Mouse (Mus musculus): Measurements from ENCODE around the gene Spon1. TPM values are rescaled to one million over a fixed set of nuclear protein-coding genes. Genes with fewer than 3 reads are reported as not detected.
A peak's percentile ranks its signal among the peaks of the same experiment; 100 is the strongest.

The Spon1 gene
- total and polyA plus RNA-seq, 3 experiments: 8.3 to 11.8 (median 11.5) TPM

DNA sequence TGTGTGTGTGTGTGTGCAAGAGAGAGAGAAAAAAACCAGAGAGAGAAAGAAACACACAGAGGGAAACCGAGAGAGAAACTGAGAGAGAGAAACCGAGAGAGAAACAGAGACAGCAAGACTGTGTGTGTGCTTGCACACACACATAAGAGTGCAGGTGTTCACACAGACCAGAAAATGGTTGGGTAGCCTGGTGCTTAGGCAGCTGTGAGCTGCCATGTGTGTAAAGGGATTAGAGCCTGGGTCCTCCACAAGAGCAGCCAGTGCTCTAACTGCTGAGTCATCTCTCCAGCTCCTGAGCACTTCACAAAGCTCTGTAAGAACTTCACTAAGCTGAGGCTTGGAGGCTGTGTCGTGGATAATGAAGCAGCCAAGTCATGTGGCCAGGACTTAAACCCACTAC lies 80.8 kb downstream of the Spon1 start:
- WGBS: 68% methylated on average over 3 of the region's 3 CpGs
- no peak overlapping the region for H3K4me3 ChIP-seq
- TF ChIP-seq POLR2A (IDR thresholded peaks at IDR 0.05; ENCODE audit: insufficient read depth, low read depth, low read length) (no peak), CTCF (IDR thresholded peaks at IDR 0.05) (no peak), EP300 (IDR thresholded peaks at IDR 0.05; ENCODE audit: insufficient read depth, low read depth, low read length) (no peak)
- intact Hi-C loops (cut with DNase I): no loop called here
- H3K9ac ChIP-seq (ENCODE audit: low read depth, low read length): no peak overlapping the region
- no peaks in the 10 kb centered on the region for H3K79me2 ChIP-seq (replicated peaks; ENCODE audit: control insufficient read depth, insufficient read depth, low read length)
- DNase-seq: no peak
- no peak overlapping the region for H3K27ac ChIP-seq
- no peaks in the 10 kb centered on the region for H3K36me3 ChIP-seq (ENCODE audit: control insufficient read depth, insufficient read depth, low read length)
- H3K4me1 ChIP-seq (ENCODE audit: control insufficient read depth, insufficient read depth, low read length): no peaks in the 10 kb centered on the region
- no peaks in the 10 kb centered on the region for H3K27me3 ChIP-seq (ENCODE audit: control insufficient read depth, insufficient read depth, low read length)

DNA sequence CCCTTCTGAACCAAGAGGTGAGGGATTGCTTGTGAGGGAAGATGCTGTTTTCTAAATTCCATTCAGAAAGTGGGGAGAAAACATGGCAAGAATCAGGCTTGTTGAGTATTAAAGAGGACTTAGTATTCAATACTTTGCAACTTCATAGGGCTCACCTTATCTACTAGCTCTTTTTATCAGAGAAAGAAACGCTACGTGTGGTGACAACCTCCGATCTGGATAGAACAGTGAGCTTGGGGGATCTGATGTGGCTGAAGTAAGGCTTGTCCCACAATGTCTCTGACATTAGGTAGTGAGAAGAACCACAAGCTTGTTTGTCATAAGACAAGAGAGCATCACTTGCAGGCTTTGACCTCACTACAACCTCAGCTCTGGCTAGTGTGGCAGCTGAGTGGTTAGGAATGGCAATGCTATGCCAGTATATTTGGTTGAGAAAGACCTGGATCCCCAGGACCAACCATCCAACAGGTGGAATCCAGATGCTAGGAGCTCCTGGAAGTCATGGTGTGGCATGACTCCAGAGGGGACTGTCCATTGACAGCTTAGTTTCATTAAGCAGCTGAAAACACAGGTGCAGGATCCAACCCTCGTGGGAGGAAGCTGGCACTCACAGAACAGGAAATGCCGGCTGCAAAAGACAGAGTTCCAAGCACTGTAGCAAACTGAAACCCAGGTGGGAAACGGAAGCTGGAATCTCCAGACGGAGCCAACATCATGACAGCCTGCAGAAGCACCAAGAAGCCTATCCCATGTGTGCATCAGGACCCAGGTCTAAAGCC lies 81.4 kb downstream of the Spon1 start:
- Histone ChIP-seq H3K4me3 (no peak overlapping the region), H3K79me2 (replicated peaks; ENCODE audit: control insufficient read depth, insufficient read depth, low read length) (no peaks in the 10 kb centered on the region), H3K27ac (no peak overlapping the region), H3K27me3 (ENCODE audit: control insufficient read depth, insufficient read depth, low read length) (no peaks in the 10 kb centered on the region), H3K9ac (ENCODE audit: low read depth, low read length) (no peak overlapping the region), H3K36me3 (ENCODE audit: control insufficient read depth, insufficient read depth, low read length) (no peaks in the 10 kb centered on the region), H3K4me1 (ENCODE audit: control insufficient read depth, insufficient read depth, low read length) (no peaks in the 10 kb centered on the region)
- peak in 1 of 2 experiments; percentile 6 for DNase-seq
- intact Hi-C loops (cut with DNase I): no loop called here
- TF ChIP-seq POLR2A (IDR thresholded peaks at IDR 0.05; ENCODE audit: insufficient read depth, low read depth, low read length): no peak
- no peak for TF ChIP-seq EP300 (IDR thresholded peaks at IDR 0.05; ENCODE audit: insufficient read depth, low read depth, low read length)
- no peak for TF ChIP-seq CTCF (IDR thresholded peaks at IDR 0.05)
- 52% methylated on average over 7 of the region's 7 CpGs for WGBS

DNA sequence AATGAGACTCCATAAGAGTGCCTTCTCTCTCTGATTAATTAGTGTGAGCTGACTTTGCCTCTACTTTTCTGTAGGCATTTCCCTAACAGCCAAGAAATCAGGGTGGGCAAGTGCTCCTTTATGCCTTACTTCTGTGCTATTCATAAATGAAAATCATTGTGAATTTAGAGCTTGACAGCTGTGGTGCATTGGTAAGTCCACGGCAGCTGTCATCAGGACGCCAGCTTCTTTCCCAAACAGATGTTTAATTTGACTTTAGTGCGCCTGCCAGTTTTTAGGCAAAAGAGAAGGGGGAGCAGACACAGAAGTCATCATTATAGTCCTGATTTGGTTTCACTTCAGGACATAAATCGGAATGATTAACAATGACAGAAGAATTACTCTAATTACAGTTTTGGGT lies 84.6 kb downstream of the Spon1 start:
- H3K4me3 ChIP-seq: no peak overlapping the region
- no peak overlapping the region for H3K27ac ChIP-seq
- H3K4me1 ChIP-seq (ENCODE audit: control insufficient read depth, insufficient read depth, low read length): no peaks in the 10 kb centered on the region
- no peak for TF ChIP-seq EP300 (IDR thresholded peaks at IDR 0.05; ENCODE audit: insufficient read depth, low read depth, low read length)
- TF ChIP-seq POLR2A (IDR thresholded peaks at IDR 0.05; ENCODE audit: insufficient read depth, low read depth, low read length): no peak
- TF ChIP-seq CTCF (IDR thresholded peaks at IDR 0.05): no peak
- WGBS: 68% methylated on average over 4 of the region's 4 CpGs
- H3K79me2 ChIP-seq (replicated peaks; ENCODE audit: control insufficient read depth, insufficient read depth, low read length): no peaks in the 10 kb centered on the region
- no peak for DNase-seq
- intact Hi-C loops (cut with DNase I): no loop called here
- no peak overlapping the region for H3K9ac ChIP-seq (ENCODE audit: low read depth, low read length)
- no peaks in the 10 kb centered on the region for H3K27me3 ChIP-seq (ENCODE audit: control insufficient read depth, insufficient read depth, low read length)
- no peaks in the 10 kb centered on the region for H3K36me3 ChIP-seq (ENCODE audit: control insufficient read depth, insufficient read depth, low read length)

DNA sequence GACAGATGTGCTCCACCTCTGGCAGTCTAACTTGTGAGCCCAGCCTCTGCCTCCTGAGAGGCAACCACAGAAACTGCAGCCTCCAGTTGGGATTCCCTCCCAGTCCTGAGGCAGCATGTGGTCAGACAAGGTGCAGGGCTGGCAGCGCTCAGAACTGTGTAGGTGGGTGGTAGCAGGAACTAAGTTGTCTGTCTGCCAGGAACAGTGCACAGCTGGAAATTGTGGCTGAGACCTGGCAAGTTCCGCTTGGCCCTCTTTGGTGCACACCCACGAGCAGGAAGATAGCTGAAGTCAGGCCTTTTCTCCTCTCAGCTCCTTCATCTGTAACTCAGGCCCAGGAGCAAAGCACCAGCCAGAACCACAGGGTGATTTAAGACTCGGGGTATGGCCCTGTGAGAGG lies 89.6 kb downstream of the Spon1 start:
- no peak overlapping the region for H3K27ac ChIP-seq
- no peaks in the 10 kb centered on the region for H3K27me3 ChIP-seq (ENCODE audit: control insufficient read depth, insufficient read depth, low read length)
- WGBS: 54% methylated on average over 4 of the region's 4 CpGs
- H3K9ac ChIP-seq (ENCODE audit: low read depth, low read length): no peak overlapping the region
- intact Hi-C loops (cut with DNase I): no loop called here
- peak in 1 of 2 experiments; percentile 25 for DNase-seq
- no peak overlapping the region for H3K4me3 ChIP-seq
- no peaks in the 10 kb centered on the region for H3K4me1 ChIP-seq (ENCODE audit: control insufficient read depth, insufficient read depth, low read length)
- no peak for TF ChIP-seq EP300 (IDR thresholded peaks at IDR 0.05; ENCODE audit: insufficient read depth, low read depth, low read length)
- no peak for TF ChIP-seq POLR2A (IDR thresholded peaks at IDR 0.05; ENCODE audit: insufficient read depth, low read depth, low read length)
- TF ChIP-seq CTCF (IDR thresholded peaks at IDR 0.05): no peak
- no peaks in the 10 kb centered on the region for H3K36me3 ChIP-seq (ENCODE audit: control insufficient read depth, insufficient read depth, low read length)
- H3K79me2 ChIP-seq (replicated peaks; ENCODE audit: control insufficient read depth, insufficient read depth, low read length): no peaks in the 10 kb centered on the region

- Histone ChIP-seq H3K9ac (ENCODE audit: low read depth, low read length) (no peak overlapping the region), H3K4me3 (no peak overlapping the region), H3K27me3 (ENCODE audit: control insufficient read depth, insufficient read depth, low read length) (no peaks in the 10 kb centered on the region), H3K36me3 (ENCODE audit: control insufficient read depth, insufficient read depth, low read length) (no peaks in the 10 kb centered on the region), H3K4me1 (ENCODE audit: control insufficient read depth, insufficient read depth, low read length) (no peaks in the 10 kb centered on the region), H3K79me2 (replicated peaks; ENCODE audit: control insufficient read depth, insufficient read depth, low read length) (no peaks in the 10 kb centered on the region), H3K27ac (no peak overlapping the region)
- intact Hi-C loops (cut with DNase I): no loop called here
- TF ChIP-seq CTCF (IDR thresholded peaks at IDR 0.05) (no peak), EP300 (IDR thresholded peaks at IDR 0.05; ENCODE audit: insufficient read depth, low read depth, low read length) (no peak), POLR2A (IDR thresholded peaks at IDR 0.05; ENCODE audit: insufficient read depth, low read depth, low read length) (no peak)
- no peak for DNase-seq
- WGBS: 54% methylated on average over 3 of the region's 3 CpGs
Measured at GRCm38 (mm10) chr7:113856067-113856466, 90.3 kb downstream of the Spon1 start.

GRCm38 (mm10) chr7:113859480-113859881 lies 93.7 kb downstream of the Spon1 start:
- Histone ChIP-seq H3K27me3 (ENCODE audit: control insufficient read depth, insufficient read depth, low read length) (no peaks in the 10 kb centered on the region), H3K36me3 (ENCODE audit: control insufficient read depth, insufficient read depth, low read length) (no peaks in the 10 kb centered on the region), H3K27ac (no peak overlapping the region), H3K4me1 (ENCODE audit: control insufficient read depth, insufficient read depth, low read length) (no peaks in the 10 kb centered on the region), H3K79me2 (replicated peaks; ENCODE audit: control insufficient read depth, insufficient read depth, low read length) (no peaks in the 10 kb centered on the region), H3K9ac (ENCODE audit: low read depth, low read length) (no peak overlapping the region), H3K4me3 (no peak overlapping the region)
- no peak for DNase-seq
- TF ChIP-seq EP300 (IDR thresholded peaks at IDR 0.05; ENCODE audit: insufficient read depth, low read depth, low read length): no peak
- no peak for TF ChIP-seq POLR2A (IDR thresholded peaks at IDR 0.05; ENCODE audit: insufficient read depth, low read depth, low read length)
- no peak for TF ChIP-seq CTCF (IDR thresholded peaks at IDR 0.05)
- intact Hi-C loops (cut with DNase I): no loop called here
- 61% methylated on average over 5 of the region's 5 CpGs for WGBS

Data from heart, adult 2 months (tissue).